Mouse (Mus musculus) MEL-GATA-1-ER (cell line): ENCODE results near the gene Dlx3.

ENCODE experiments used
- DNase-seq: peaks from one replicate; pipeline ENCODE4 v3.0.0-alpha.2; 2012; ENCODE audit warnings: low read depth; ENCODE audit errors: extremely low read depth

Dlx3 gene

GRCm38 (mm10) chr11:95119990-95120632 is at the start of gene Dlx3:
Gene Dlx3, plus strand, starts transcription at chr11:95120119.
- no peak for DNase-seq

GRCm38 (mm10) chr11:95070140-95071107 is 49.5 kb upstream of the Dlx3 start:
- no peak for DNase-seq

- no peak for DNase-seq
Observed at GRCm38 (mm10) chr11:95071266-95071665, 48.7 kb upstream of the Dlx3 start.

- DNase-seq, result no peak
Observed at GRCm38 (mm10) chr11:95072136-95072535, 47.8 kb upstream of the Dlx3 start.

GRCm38 (mm10) chr11:95072804-95073203 is 47.1 kb upstream of the Dlx3 start:
- no peak for DNase-seq

- no peak for DNase-seq
Observed at GRCm38 (mm10) chr11:95073835-95074234, 46.1 kb upstream of the Dlx3 start.

- DNase-seq, result no peak
Observed at GRCm38 (mm10) chr11:95074694-95075093, 45.2 kb upstream of the Dlx3 start.

- no peak for DNase-seq
Observed at GRCm38 (mm10) chr11:95075197-95076040, 44.5 kb upstream of the Dlx3 start.

GRCm38 (mm10) chr11:95076041-95076535 is 43.8 kb upstream of the Dlx3 start:
- DNase-seq, result no peak

GRCm38 (mm10) chr11:95076536-95077111 is 43.3 kb upstream of the Dlx3 start, which contains the start of gene Itga3:
Gene Itga3, minus strand, starts transcription at chr11:95076801.
- DNase-seq, result no peak

GRCm38 (mm10) chr11:95077956-95078355 is 42.0 kb upstream of the Dlx3 start:
- no peak for DNase-seq

- no peak for DNase-seq
Observed at GRCm38 (mm10) chr11:95079256-95079875, 40.6 kb upstream of the Dlx3 start.

- DNase-seq, result no peak
Observed at GRCm38 (mm10) chr11:95080783-95081182, 39.1 kb upstream of the Dlx3 start.

GRCm38 (mm10) chr11:95082896-95083295 is 37.0 kb upstream of the Dlx3 start:
- DNase-seq, result no peak

GRCm38 (mm10) chr11:95084175-95084574 is 35.7 kb upstream of the Dlx3 start:
- DNase-seq, result no peak

- no peak for DNase-seq
Observed at GRCm38 (mm10) chr11:95084811-95085382, 35.0 kb upstream of the Dlx3 start.

GRCm38 (mm10) chr11:95085710-95086109 is 34.2 kb upstream of the Dlx3 start:
- DNase-seq, result no peak

GRCm38 (mm10) chr11:95086229-95086628 is 33.7 kb upstream of the Dlx3 start:
- DNase-seq, result no peak

GRCm38 (mm10) chr11:95087301-95088228 is 32.4 kb upstream of the Dlx3 start:
- no peak for DNase-seq
